Mouse (Mus musculus): ENCODE results near the gene Hkdc1. TPM values are rescaled to one million over a fixed set of nuclear protein-coding genes. Genes with fewer than 3 reads are reported as not detected.

The Hkdc1 gene
- total RNA-seq, 2 experiments from 2014 or later, result not detected

DNA sequence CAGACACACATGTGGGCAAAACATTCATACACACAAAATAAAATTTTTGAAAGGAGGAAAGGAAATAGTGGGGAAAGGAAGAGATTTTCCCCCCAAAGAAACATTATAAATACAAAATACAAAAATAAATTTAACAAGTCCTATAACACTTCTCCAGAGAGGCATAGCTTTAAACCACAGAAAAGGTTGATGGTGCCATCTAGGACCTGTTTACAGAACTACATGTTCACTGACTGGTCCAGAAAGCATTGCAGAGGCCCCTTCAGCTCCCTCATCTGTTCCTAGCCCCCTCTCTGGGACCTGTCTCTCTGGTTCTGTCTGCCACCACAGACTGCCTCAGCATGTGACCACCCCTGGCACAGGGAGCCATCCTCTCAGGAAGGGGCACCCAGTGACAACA lies 41.4 kb downstream of the Hkdc1 start:
- no peak for DNase-seq (ENCODE audit: low spot score in 2 of 2)

DNA sequence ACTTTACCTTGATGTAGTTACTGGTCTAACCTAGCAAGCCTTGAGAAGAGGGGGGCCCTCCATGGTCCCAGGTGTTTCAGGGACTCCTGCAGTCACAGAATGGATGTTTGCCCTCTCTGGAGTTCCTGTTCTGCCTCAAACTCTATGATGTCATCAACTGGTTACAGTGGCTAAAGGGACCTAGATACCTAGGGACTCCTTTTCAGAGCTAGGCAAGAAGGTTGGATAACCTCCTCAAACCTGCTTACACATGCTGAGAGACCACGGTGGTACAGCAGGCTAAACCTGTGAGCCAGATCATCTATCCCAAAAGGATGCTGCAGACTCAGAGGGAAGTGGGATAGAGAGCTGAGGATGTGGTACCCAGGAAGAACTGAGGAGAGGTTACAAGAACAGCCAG lies 42.5 kb downstream of the Hkdc1 start, which contains the start of gene Hk1:
Gene Hk1, minus strand, starts transcription at position 101 of the 400 bp plus-strand sequence.
- no peak for DNase-seq (ENCODE audit: low spot score in 2 of 2)

DNA sequence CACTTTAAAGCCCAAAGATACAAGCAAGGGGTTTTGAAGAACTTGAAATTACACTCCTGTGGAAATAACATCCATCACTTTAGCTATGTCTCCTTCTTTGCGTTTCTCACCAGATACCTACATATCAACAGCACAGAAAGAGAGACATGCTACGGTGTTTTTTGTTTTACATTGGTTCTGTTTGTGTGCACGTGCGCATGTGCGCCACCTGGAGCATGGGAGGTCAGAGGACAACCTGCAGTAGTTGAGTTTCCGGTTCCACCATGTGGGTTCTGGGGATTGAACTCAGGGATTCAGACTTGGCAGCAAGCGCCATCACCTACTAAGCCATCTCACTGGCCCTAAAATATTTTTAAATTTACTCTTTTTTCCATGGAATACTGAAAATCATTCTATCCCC lies 63.5 kb downstream of the Hkdc1 start:
- DNase-seq (ENCODE audit: low spot score in 2 of 2), result no peak

DNA sequence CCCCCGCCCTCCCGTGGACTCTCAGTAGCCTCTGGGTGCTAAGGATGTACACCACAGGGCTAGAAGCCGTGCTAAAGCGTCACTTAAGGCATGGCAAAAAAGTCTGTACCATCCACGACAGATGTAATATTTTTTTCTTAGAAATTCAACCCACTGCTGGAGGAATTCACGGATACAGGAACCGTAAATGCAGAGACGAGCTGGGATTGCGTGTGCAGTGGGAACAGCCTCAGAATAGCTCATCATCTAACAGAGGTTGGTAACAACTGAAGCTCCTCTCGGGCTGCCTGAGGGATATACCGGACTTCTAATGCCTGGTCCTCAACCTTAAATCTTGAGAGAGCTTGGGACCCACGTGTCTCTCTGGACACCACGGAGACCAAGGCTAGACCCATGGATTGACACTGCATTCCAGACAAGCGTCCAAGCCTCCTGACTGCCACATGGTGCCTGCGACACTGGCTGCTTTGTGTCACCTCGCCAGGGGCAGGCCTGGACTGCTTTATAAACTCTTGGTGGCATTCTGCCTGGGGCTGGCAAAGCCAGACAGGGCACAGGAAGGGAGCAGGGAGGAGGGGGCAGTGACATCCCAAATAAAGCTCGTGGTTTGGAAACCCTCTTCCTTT lies 66.1 kb downstream of the Hkdc1 start:
- no peak for DNase-seq (ENCODE audit: low spot score in 2 of 2)

DNA sequence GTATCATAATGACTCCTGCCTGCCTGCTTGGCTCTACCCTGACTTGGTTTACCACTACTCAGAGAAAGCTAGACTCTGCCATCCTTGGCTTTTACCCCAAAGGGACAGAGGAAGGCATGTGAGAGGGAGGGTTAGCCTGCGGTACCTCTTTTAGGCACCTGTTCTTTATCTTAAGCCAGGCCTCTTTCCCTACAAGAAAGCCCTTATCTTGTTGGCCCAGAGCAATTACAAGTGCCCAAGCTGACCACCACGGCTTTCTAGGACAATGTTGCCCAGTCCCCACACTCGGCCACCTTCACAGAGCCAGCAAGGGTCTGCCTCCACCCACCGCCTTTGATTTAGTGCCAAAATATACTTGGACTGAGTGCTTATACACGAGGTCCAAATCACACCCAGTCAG lies 77.1 kb downstream of the Hkdc1 start:
- no peak for DNase-seq (ENCODE audit: low spot score in 2 of 2)

DNA sequence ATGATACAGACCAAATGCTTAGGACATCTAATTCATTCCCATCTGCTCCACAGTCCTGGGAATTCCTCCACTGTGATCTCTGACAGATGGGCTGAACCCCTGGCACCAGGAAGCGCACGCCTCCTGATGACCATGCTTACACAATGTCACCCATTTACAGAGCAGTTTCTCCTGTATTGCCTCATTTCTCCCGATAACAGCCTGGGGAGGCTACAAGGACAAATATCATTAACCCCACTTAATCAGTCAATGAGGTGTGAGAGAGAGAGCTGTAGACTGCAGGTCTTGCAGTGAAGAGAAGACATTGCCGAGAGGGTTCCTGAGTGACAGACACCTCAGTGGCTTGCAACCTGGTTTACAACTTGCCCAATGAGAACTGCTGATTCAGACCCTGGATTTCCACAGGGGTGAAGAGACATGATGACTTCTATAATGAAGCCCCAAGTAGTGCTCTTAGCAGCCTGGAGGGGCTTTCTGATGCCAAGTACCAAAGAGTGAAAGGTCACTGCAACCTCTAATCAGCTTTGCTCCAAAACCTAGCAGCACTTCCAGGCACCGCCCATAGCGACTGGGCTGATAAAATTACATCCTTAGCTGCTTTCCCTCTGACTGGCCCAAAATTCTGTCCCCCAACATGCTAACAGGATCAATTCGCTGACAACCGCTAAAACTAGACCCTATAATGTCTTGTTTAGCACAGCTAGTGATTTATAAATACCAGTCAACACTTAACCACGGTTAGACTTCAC lies 78.1 kb downstream of the Hkdc1 start:
- no peak for DNase-seq (ENCODE audit: low spot score in 2 of 2)

DNA sequence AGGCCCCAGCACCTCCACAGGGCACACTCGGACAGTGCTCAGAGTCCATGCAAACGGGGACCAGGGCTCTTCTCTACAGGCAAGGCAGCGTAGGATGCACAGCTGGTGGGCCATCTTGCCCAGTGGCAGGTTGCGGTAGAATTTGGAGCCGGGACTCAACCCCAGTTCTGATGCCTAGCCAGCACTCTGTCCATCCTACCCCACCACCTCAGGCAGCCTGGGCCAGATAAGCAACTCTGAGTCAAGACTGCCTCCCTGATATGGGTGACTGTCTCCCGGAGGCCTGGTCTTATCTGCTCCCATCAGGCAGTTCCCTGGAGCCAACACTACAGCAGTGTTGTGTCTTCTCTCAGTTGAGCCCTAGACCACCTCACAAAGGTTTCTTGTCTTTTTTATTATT lies 79.8 kb downstream of the Hkdc1 start:
- no peak for DNase-seq (ENCODE audit: low spot score in 2 of 2)

DNA sequence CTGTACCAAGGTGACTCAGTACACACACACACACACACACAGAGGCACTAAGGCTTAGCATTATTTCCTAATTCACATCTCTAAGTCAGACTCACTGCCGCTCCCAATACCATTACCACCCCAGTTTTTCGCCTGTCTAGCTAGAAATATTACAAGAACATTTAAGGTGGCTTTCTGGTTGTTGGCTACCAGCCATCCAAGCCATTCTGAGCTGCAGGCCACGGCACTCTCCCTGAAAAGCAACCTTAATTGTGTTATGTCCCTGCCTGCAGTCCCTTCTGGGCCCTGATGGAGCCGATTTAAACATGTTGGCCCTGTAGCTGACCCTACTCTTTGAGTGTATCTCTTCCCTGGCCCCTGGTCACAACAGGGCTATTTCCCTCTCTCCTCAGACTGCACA lies 80.3 kb downstream of the Hkdc1 start:
- no peak for DNase-seq (ENCODE audit: low spot score in 2 of 2)

DNA sequence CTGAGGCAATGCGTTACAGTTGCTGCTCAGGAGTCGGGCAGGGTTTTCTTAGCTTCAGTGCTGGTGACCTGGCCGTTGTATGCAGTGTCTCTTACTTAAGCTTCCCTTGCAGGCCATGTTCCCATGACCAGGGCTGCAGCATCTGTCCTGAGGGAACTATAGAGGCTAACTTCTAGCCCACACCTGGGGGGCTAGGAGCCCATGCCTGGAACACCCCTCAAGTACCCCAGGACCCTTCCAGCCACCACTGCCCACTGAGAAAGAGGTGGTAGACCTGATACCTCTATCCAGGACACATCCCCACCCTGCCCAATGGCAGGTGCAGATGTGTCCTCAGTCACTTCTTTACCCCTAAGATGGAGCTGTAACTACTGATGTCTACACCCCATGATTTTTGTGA lies 81.3 kb downstream of the Hkdc1 start:
- DNase-seq (ENCODE audit: low spot score in 2 of 2), result no peak

DNA sequence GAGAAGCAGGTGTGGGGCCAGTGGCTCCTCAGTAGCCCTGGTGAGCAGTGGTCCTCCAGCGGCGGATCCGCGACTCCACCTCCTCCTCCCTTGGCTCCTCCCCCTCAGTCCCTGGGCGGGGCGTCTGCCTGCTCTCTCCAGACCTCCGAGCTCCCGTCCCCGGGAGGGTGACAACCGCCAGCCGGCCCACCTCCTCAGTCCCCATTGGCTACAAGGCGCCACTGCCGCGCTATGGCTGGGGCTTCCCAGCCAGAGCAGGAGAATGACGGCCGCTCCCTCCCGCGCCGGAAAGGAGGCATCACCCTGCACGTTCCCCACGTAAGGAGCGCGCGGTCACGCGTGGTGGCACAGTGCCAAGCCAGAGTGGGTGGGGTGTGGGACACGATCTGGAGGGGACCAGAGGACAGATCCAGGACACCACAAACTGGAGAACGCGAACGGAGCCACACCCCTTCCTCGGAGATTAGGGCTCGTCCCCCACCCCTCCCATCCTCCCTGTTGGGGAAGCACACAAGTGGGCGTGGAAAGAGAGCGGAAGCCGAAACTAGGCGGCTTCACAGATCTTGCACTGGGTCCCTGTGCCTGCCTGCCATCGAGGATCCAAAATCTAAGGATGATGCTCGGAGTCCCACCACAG lies 82.1 kb downstream of the Hkdc1 start:
- DNase-seq (ENCODE audit: low spot score in 2 of 2), result peak; percentile 97 to 98

DNA sequence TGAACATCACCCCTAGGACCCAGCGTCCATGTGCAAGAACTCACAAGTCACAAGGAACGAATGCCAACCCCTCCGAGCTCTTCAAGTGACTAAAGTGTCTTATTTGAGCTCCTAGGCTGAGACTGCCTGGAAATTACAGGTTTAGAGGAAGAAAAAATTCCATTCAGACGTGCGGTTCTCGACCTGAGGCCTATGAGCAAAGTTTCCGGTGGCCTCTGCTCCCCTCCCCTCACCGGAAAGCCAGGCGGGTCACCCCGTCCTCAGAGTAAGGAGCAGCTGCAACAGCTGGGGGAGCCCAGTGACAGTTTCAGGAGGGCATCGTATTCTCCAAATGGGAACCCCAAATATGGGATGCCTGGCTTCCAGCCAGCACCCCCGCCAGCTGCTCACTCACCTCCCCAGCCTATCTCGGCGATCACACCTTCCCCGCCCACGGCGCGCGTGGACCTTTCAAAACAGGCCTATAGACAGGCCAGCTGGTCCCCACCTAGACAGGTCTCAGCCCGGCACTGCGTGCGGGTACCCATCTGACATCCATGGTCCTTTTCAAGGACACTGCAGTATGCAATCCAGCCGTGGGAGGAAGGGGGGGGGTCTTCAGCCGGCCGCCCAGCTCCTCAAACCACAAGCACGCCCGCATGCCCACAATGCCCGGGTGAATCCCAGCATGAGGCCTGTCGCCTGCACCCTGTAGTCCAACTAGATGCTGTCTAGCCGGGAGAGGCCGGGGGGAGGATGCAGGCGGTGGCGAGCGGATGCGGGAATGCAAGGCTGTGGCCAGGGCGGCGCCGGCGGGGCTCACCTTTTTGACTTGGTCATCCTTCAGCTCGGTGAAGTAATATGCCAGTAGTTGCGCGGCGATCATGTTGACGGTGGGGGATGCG lies 82.8 kb downstream of the Hkdc1 start:
- DNase-seq (ENCODE audit: low spot score in 2 of 2), result no peak

DNA sequence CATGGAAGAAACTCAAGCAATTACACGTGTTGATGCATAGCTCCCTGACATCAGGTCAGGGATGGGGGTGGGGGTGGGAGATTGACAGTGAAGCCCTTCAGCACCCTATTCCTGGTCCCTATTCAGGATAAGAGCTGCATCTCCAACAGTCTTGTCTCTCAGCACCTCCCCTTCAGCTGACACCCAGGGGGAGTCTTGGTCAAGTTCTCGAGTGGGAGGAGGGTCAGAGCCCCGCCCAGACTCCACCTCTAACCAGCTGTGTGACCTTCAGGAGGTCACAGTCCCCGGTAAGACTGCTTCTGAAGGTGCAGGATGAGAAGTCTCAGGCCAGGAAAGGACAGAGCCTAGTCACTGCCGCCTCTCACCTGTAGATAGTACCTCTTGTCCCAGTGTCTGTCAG lies 83.7 kb downstream of the Hkdc1 start:
- DNase-seq (ENCODE audit: low spot score in 2 of 2), result no peak

DNA sequence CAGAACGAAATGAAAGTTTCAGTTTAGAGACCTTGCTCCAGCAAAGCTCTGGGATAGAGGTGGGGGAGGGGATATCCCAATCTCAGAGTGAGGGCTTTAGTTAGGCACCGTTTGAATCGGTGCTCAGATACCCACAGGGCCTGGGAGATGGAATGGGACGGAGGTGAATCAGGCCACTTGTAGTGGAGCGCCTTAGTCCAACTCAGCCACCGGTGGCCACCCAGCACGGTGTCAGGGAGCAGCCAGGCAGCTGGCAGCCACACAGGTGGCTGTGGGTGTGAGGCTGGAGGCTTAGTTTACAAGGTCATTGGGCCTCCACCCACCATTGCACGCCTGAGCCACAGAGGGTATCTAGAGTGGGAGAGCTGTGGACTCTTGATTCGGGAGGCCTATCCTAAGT lies 84.1 kb downstream of the Hkdc1 start:
- no peak for DNase-seq (ENCODE audit: low spot score in 2 of 2)

DNA sequence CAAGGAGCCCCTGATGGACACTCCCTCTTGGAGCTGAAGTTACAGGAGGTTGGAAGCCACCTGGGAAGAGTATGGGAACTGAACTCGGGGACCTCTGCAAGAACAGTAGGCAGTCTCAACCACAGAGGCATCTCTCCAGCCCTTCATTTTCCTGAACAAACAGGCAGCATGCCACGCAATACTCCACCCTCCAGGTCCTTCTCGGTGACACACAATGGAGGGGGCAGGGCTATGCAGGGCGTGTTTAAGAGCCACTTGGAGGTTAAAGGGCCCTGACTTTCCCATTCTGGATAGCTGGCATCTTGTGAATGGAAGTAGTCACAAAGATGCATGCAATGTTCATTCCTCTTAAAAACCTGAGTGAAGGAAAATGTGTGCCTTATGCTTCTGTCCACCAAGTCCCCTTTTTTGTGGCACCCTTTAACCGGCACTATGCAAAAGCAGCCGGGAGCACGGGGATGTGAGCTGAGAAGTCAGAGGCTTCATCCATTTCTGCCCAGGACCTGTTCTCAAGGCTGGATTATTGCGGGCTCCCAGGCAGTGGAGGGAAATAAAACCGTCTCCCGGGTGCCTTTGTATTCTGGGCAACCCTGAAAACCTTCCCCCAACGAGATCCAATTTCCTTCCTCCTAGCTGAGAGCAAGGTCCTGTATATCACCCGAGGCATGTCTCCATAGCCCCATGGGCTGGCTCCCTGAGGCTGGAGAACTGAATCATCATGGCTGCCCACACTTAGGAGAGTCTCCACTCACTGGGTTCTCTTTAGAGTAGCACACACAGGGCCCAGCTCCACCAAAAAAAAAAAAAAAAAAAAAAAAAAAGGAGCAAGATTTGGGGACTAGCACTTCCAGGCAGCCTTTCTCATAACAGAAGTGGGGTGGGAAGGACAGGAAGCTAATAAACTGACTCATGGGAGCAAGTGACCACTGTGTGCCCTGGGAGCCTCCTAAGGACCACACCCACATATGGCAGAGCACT lies 85.4 kb downstream of the Hkdc1 start:
- DNase-seq (ENCODE audit: low spot score in 2 of 2), result no peak

DNA sequence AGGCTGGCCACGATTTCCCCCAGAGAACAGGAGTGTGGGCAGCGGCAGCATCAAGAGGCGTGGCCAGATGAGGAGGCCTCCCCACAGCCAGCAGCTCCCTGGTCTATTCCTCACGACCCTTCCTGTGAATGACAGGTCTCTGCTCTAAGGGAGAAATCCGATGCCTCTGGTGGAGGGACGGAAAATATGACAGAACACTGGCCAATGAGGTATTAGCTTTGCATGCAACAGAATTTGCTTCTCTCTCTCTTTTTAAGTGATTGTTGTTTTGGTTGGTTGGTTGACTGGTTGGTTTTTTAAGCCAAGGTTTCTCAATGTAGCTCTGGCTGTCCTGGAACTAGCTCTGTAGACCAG lies 86.9 kb downstream of the Hkdc1 start:
- DNase-seq (ENCODE audit: low spot score in 2 of 2), result no peak

DNA sequence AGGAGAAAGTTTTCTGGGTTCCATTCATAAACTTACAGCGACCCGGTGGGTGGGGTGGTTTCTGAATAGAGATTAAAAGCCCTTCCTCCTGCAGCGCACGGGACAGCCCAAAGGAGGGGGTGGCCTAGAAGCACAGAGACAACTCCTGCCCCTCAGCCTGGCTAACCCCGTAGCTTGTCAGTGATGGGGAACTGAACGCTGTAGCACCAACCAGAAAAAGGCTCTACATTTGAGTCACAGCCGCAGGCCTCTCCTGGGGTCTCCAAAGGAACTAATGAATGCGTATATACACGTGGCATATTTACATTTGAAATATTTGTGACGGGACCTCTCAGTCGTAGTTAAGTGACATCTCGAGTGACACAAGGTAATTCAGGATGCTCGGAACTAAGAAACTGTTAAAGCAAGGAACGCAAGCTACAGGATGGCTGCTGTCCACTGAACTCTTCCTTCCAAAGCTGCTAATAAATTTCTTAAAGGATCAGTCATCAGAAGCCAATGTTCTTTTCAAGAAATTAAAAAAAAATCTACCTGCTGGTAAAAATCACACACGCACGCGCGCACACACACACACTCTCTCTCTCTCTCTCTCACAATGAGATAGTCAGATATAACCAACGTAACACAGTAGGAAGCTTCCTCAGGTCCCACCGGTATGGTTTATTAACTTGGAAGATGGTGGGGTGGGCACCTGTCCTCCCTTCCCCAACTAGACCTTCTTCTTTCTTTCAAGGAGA lies 87.4 kb downstream of the Hkdc1 start:
- no peak for DNase-seq (ENCODE audit: low spot score in 2 of 2)

DNA sequence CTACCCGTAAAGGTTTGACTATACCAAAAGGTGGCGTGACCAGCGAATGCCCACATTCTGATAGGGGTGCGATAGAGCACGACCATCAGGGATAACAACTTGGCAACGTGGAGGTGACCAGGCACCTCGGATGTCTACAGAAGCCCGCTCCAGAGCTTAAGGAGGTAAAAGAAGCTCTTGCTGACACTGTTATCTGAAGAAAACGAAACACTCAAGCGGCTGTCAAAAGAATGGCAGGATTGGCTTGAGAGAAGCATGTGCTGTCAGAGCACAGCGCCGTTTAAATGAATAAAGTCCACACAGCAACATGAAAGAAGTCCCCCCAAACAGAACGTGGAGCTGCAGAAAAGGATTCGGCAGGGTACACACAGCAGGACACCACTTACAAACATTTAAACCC lies 89.0 kb downstream of the Hkdc1 start:
- no peak for DNase-seq (ENCODE audit: low spot score in 2 of 2)
